Mouse (Mus musculus) cerebellum, postnatal 36 days (tissue): ENCODE data around the gene Ighmbp2.

ENCODE experiments used
- DNase-seq, 2 experiments: peaks; one replicate each; pipeline ENCODE4 v3.0.0; 2021 to 2022; ENCODE audit warnings: mixed read lengths in 2 of 2

The Ighmbp2 gene

GRCm38 (mm10) chr19:3282572-3283467 is at the start of gene Ighmbp2, which contains the start of gene Mrpl21:
Gene Ighmbp2, minus strand, starts transcription at chr19:3283017.
Gene Mrpl21, plus strand, starts transcription at chr19:3282901.
- peak; percentile 91 to 96 for DNase-seq

GRCm38 (mm10) chr19:3326479-3327047 is 43.7 kb upstream of the Ighmbp2 start:
- no peak for DNase-seq

- DNase-seq: peak in 1 of 2 experiments; percentile 2
Measured at GRCm38 (mm10) chr19:3325771-3326478, 43.1 kb upstream of the Ighmbp2 start.

GRCm38 (mm10) chr19:3324931-3325711 is 42.3 kb upstream of the Ighmbp2 start:
- DNase-seq: peak; percentile 50 to 69

- peak in 1 of 2 experiments; percentile 6 for DNase-seq
Measured at GRCm38 (mm10) chr19:3324271-3324811, 41.5 kb upstream of the Ighmbp2 start.

GRCm38 (mm10) chr19:3323753-3324270 is 41.0 kb upstream of the Ighmbp2 start:
- DNase-seq: peak; percentile 23 to 35

- DNase-seq: peak; percentile 33 to 55
Measured at GRCm38 (mm10) chr19:3323201-3323621, 40.4 kb upstream of the Ighmbp2 start.

GRCm38 (mm10) chr19:3322261-3322969 is 39.6 kb upstream of the Ighmbp2 start, which contains the start of gene Cpt1a:
Gene Cpt1a, plus strand, starts transcription at chr19:3322334.
- DNase-seq: peak; percentile 8 to 28

- peak in 1 of 2 experiments; percentile 16 for DNase-seq
Measured at GRCm38 (mm10) chr19:3321617-3322016, 38.8 kb upstream of the Ighmbp2 start.

GRCm38 (mm10) chr19:3320801-3321200 is 38.0 kb upstream of the Ighmbp2 start:
- no peak for DNase-seq

- no peak for DNase-seq
Measured at GRCm38 (mm10) chr19:3320086-3320485, 37.3 kb upstream of the Ighmbp2 start.

- no peak for DNase-seq
Measured at GRCm38 (mm10) chr19:3319341-3319740, 36.5 kb upstream of the Ighmbp2 start.

GRCm38 (mm10) chr19:3307175-3307949 is 24.5 kb upstream of the Ighmbp2 start:
- DNase-seq: no peak

GRCm38 (mm10) chr19:3304017-3304416 is 21.2 kb upstream of the Ighmbp2 start:
- DNase-seq: no peak

- DNase-seq: no peak
Measured at GRCm38 (mm10) chr19:3297775-3298174, 15.0 kb upstream of the Ighmbp2 start.

GRCm38 (mm10) chr19:3297034-3297433 is 14.2 kb upstream of the Ighmbp2 start:
- no peak for DNase-seq

GRCm38 (mm10) chr19:3295245-3295644 is 12.4 kb upstream of the Ighmbp2 start:
- no peak for DNase-seq

GRCm38 (mm10) chr19:3292993-3293392 is 10.2 kb upstream of the Ighmbp2 start:
- DNase-seq: no peak

- DNase-seq: peak; percentile 47 to 48
Measured at GRCm38 (mm10) chr19:3292028-3292427, 9.2 kb upstream of the Ighmbp2 start.

- DNase-seq: peak; percentile 37 to 41
Measured at GRCm38 (mm10) chr19:3289006-3289405, 6.2 kb upstream of the Ighmbp2 start.
